Mouse (Mus musculus): Measurements from ENCODE around the gene Fam196a.

DNA sequence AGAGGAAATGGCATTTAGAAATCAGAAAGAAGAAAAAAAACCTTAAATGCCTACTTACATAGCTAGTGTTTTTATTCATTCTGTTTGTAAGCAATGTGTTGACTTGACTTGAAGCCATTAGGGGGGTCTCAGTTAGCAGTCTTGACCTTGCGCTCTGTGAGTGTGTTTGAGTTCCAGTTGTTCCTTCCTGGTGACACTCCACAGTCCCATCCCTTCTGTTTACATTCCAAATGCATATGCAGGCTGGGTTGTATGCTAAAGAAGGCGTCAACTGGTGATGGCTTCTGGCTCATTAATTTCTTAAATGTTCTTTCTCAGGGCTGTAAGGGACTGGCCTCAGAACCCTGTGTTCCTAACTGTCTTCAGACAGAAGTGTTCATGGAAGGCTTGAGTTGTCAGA is 23.4 kb upstream of the Fam196a start:
- TF ChIP-seq CTCF (IDR thresholded peaks at IDR 0.05; ENCODE audit: control insufficient read depth, insufficient read depth, insufficient read length) (no peak), MYOG (IDR thresholded peaks at IDR 0.05; ENCODE audit: control insufficient read depth, extremely low read depth, insufficient read length) (no peak), MYOD1 (IDR thresholded peaks at IDR 0.05; ENCODE audit: control insufficient read depth, insufficient read length, low read depth) (no peak), USF1 (IDR thresholded peaks at IDR 0.05; ENCODE audit: low read depth) (no peak), CEBPB (IDR thresholded peaks at IDR 0.05; ENCODE audit: low read depth) (no peak)
